Mouse (Mus musculus) lung, embryonic 14.5 days (tissue): ENCODE measurements around the gene Rars. TPM values are rescaled to one million over a fixed set of nuclear protein-coding genes. Genes with fewer than 3 reads are reported as not detected.
"Not testable (repeated sequence)": the region's sequence is repeated elsewhere in the genome, so short reads cannot be mapped to it uniquely, and the experiment has no call there.

Experiments used
- ATAC-seq: fragments of 200-750 bp; cut with Nextera tagmentation; 2 replicates; pipeline ENCODE4 v1.8.0; 2017; ENCODE audit warnings: mild to moderate bottlenecking, moderate TSS enrichment, moderate library complexity; ENCODE audit not compliant: insufficient read depth
- DNase-seq: peaks from one replicate; pipeline ENCODE4 v3.0.0-alpha.2; 2015
- H3K27ac ChIP-seq: fragments of 300-500 bp; sonication (generic); 2 replicates; pipeline ENCODE4 v1.5.1; 2014; ENCODE audit warnings: low read depth, mild to moderate bottlenecking, moderate library complexity
- H3K27me3 ChIP-seq: fragments of 300-500 bp; sonication (generic); 2 replicates; pipeline ENCODE4 v1.6.1; 2014; ENCODE audit warnings: low read length, control low read depth; ENCODE audit not compliant: insufficient read depth
- H3K36me3 ChIP-seq: fragments of 300-500 bp; sonication (generic); 2 replicates; pipeline ENCODE4 v1.6.1; 2014; ENCODE audit warnings: control low read depth; ENCODE audit not compliant: insufficient read depth
- H3K4me1 ChIP-seq: fragments of 300-500 bp; sonication (generic); 2 replicates; pipeline ENCODE4 v1.6.1; 2014; ENCODE audit warnings: antibody characterized with exemption, control low read depth; ENCODE audit not compliant: insufficient read depth
- H3K4me2 ChIP-seq: fragments of 300-500 bp; sonication (generic); 2 replicates; pipeline ENCODE4 v1.6.1; 2014; ENCODE audit warnings: mild to moderate bottlenecking
- H3K4me3 ChIP-seq: fragments of 300-500 bp; sonication (generic); 2 replicates; pipeline ENCODE4 v1.5.1; 2014; ENCODE audit warnings: low read depth, low read length
- H3K9ac ChIP-seq: fragments of 300-500 bp; sonication (generic); 2 replicates; pipeline ENCODE4 v1.6.1; 2014
- H3K9me3 ChIP-seq: fragments of 300-500 bp; sonication (generic); 2 replicates; pipeline ENCODE4 v1.6.1; 2016; ENCODE audit warnings: low read depth, low read length, control low read depth
- CTCF ChIP-seq: IDR thresholded peaks from 2 replicates; pipeline ENCODE4 v1.5.1; 2016; ENCODE audit warnings: antibody characterized with exemption, low read depth
- WGBS: fragments of 180-500 bp; shearing (Covaris S2); extraction: QIAGEN DNeasy Blood & Tissue Kit; methylation state at CpG from one replicate; pipeline ENCODE4 v1.1.7; 2014; 5-methylcytosine and 5-hydroxymethylcytosine counted together
- polyA plus RNA-seq: library from polyadenylated mRNA; unstranded; fragments of >200 nt; fragmentation: Nextera tagmentation; extraction: Ambion mirVana; gene quantifications from 2 replicates; pipeline ENCODE4 v1.2.1, GENCODE M21; 2014

Rars gene
- polyA plus RNA-seq, 1 experiment from 2014 or later, result 95.8 TPM

DNA sequence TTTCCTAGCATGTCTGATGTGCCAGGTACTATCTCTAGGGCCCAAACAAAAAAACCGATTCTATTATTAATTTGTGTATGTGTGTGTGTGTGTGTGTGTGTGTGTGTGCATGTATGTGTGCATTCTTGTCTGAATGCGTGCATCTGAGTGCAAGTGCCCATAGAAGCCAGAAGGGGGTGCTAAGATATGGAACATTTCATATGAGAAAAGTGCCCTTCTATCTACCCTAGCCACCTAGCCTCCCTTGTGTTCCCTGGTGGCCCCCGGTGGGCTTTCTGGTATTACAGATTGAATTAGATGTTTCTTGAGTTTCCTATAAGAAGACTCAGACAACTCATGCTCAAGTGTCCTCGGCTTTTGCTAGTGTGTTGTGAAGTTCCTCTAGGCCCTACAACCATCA lies 19.3 kb upstream of the Rars start:
- Histone ChIP-seq H3K9ac (no peak overlapping the region), H3K4me1 (no peaks in the 10 kb centered on the region), H3K27me3 (no peaks in the 10 kb centered on the region), H3K27ac (no peak overlapping the region), H3K36me3 (peaks cover 14% of the 10 kb centered on the region; the same call in 1 of the 2 replicates), H3K9me3 (no peaks in the 10 kb centered on the region), H3K4me2 (no peak overlapping the region), H3K4me3 (no peak overlapping the region)
- no peak for TF ChIP-seq CTCF
- WGBS, result 89% methylated on average over 4 of the region's 4 CpGs
- DNase-seq (no peak), ATAC-seq (no peak)

DNA sequence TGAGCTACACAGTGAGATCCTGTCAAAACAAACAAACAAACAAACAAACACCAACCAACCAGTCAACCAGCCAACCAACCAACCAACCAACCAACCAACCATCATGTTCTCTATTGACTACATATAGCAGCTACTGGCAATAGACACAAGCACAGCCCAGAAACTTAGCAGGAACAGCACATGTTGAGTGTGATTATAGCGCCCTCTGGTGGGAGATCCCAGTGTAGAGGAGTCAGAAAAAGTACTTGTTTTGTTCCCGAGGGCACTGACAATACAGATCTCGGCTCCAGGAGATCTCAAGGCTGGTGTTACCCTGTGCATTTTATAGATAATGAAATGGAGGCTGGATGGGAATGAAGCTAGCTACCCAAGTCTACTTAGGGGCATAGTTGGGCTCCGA lies 18.4 kb upstream of the Rars start:
- no peaks in the 10 kb centered on the region for H3K9me3 ChIP-seq
- no peak for ATAC-seq
- peak; percentile 62 for DNase-seq
- H3K36me3 ChIP-seq, result peaks cover 14% of the 10 kb centered on the region; the same call in 1 of the 2 replicates
- TF ChIP-seq CTCF, result peak; percentile 61
- no peak overlapping the region for H3K9ac ChIP-seq
- no peak overlapping the region for H3K27ac ChIP-seq
- H3K27me3 ChIP-seq, result no peaks in the 10 kb centered on the region
- H3K4me1 ChIP-seq, result no peaks in the 10 kb centered on the region
- no peak overlapping the region for H3K4me3 ChIP-seq
- no peak overlapping the region for H3K4me2 ChIP-seq
- WGBS, result 56% methylated on average over 4 of the region's 4 CpGs

DNA sequence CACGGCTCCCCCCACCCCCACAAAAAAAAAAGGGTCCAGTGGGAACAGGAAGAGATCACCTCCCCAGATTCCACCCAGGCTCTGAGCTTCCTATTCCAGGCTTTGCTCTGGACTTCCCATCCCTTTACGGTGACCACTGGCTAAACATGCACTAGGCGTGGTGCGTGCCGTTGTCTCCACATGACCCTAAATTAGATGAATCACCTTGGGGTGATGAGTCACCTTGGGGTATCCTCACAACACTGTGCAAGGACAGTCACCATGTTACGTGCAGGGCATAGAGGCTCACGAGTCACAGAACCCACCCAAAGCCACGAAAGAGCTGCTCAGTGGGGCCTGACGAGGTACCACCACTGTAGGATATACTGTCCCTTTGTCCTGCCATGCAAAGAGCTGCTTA lies 10.0 kb upstream of the Rars start:
- no peak overlapping the region for H3K9ac ChIP-seq
- H3K4me3 ChIP-seq, result no peak overlapping the region
- H3K4me1 ChIP-seq, result no peaks in the 10 kb centered on the region
- TF ChIP-seq CTCF, result no peak
- H3K4me2 ChIP-seq, result no peak overlapping the region
- H3K27ac ChIP-seq, result no peak overlapping the region
- ATAC-seq, result no peak
- no peaks in the 10 kb centered on the region for H3K27me3 ChIP-seq
- H3K36me3 ChIP-seq, result peaks cover 8% of the 10 kb centered on the region; the same call in 1 of the 2 replicates
- DNase-seq, result no peak
- 87% methylated on average over 9 of the region's 9 CpGs for WGBS
- no peaks in the 10 kb centered on the region for H3K9me3 ChIP-seq

DNA sequence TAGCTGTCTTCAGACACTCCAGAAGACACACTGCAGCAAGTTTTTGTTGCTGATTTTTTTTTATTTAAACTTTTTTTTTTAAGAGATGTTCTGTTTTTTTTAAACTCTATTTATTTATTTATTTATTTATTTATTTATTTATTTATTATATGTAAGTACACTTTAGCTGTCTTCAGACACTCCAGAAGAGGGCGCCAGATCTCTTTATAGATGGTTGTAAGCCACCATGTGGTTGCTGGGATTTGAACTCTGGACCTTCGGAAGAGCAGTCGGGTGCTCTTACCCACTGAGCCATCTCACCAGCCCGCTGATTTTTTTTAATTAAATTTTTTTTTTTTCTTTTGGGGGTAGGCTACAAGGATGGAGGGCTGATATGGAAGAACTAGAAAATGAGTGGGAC lies 8.3 kb upstream of the Rars start:
- WGBS, result 85% methylated on average over 4 of the region's 4 CpGs
- H3K4me1 ChIP-seq, H3K27me3 ChIP-seq, H3K36me3 ChIP-seq, H3K9ac ChIP-seq, H3K4me3 ChIP-seq, H3K9me3 ChIP-seq, ATAC-seq, H3K27ac ChIP-seq, H3K4me2 ChIP-seq: not testable (repeated sequence)
- DNase-seq, result peak; percentile 14

DNA sequence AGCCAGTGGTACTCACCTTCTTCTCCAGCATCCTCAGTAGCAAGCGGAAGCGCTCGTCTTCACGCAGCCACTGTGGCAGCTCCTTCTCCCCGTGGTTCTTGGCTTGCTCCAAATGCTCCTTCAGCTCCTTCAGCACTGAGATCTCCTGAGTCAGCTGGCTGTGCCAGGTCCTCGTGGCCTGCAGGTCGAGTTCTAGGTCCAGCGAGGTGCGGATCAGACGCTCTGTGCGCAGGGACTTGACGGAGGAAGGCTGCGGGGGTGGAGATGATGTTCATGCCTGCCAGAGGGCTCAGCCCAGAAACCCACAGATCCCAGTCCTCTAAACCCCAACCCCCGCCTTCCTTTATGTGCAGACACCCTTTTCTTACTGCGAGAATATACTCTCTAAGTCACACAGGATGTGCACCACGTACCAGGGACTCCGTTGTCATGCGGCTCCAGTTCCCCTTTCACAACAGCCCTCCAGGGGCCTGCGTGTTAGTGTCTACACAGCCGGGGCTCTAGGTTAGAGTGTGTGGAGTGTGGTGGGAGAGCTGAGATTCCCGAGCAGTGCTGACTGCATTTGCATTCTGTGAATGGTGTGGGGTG lies 7.5 kb upstream of the Rars start:
- ATAC-seq (no peak), DNase-seq (no peak)
- H3K36me3 ChIP-seq, result peaks cover 8% of the 10 kb centered on the region; the same call in 1 of the 2 replicates
- H3K27me3 ChIP-seq, result no peaks in the 10 kb centered on the region
- no peaks in the 10 kb centered on the region for H3K9me3 ChIP-seq
- H3K27ac ChIP-seq, result no peak overlapping the region
- 88% methylated on average over 21 of the region's 21 CpGs for WGBS
- no peak overlapping the region for H3K9ac ChIP-seq
- H3K4me2 ChIP-seq, result no peak overlapping the region
- no peak overlapping the region for H3K4me3 ChIP-seq
- no peak for TF ChIP-seq CTCF
- no peaks in the 10 kb centered on the region for H3K4me1 ChIP-seq

DNA sequence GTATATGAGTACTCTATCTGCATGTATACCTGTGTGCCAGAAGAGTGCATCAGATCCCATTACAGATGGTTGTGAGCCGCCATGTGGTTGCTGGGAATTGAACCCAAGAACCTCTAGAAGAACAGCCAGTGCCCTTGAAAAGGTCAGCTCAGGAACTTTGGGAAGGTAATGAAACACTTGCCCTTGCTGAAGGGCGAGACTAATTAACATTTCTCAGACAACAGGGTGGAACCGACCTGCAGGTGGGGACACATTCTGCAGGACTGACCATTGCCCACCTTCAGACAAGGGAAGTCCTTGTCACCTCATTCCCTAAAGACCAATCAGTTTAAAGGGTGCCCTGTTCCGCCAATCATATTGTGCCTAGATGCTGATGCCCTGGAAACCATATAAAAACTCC lies 6.5 kb upstream of the Rars start:
- not testable (repeated sequence) for H3K4me1 ChIP-seq, H3K36me3 ChIP-seq, H3K27me3 ChIP-seq, H3K9ac ChIP-seq, H3K27ac ChIP-seq, H3K9me3 ChIP-seq, H3K4me3 ChIP-seq, ATAC-seq, DNase-seq, H3K4me2 ChIP-seq
- 85% methylated on average over 4 of the region's 4 CpGs for WGBS

DNA sequence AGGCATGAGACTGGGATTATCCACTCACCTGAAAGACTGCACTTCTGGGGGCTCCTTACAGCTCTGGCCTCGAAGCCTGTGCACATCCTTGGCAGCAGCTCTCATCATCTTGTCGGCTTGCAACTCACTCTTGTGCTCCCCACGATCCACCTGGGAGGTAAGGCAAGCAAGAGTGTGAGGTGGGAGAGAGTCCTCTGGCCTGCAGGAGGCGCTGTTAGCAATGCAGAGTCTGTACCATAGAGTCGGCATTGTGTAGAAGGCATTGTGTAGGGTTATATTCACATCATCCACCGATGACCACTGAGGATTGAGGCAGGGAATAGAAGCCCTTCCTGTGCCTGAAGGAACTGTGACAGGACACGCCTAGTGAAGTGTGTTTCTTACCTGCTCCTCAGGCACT lies 6.0 kb upstream of the Rars start:
- Histone ChIP-seq H3K4me3 (no peak overlapping the region), H3K4me2 (no peak overlapping the region)
- WGBS, result 77% methylated on average over 7 of the region's 7 CpGs

More for the DNA sequence above, 6.0 kb upstream of the Rars start:
- Histone ChIP-seq H3K4me1 (no peaks in the 10 kb centered on the region), H3K36me3 (peaks cover 8% of the 10 kb centered on the region; the same call in 1 of the 2 replicates), H3K9ac (no peak overlapping the region), H3K27me3 (no peaks in the 10 kb centered on the region), H3K9me3 (no peaks in the 10 kb centered on the region), H3K27ac (no peak overlapping the region)
- ATAC-seq (no peak), DNase-seq (peak; percentile 26)
- peak; percentile 46 for TF ChIP-seq CTCF
